Mouse (Mus musculus) 3T3-L1 (cell line): ENCODE results near the gene Gmeb1.

Experiments
- DNase-seq: peaks from one replicate; pipeline ENCODE4 v3.0.0-alpha.2; 2015; ENCODE audit warnings: low read depth, low spot score

The Gmeb1 gene

GRCm38 (mm10) chr4:132274156-132274862, 12.9 kb upstream of the Gmeb1 start, which contains the start of gene Taf12:
Gene Taf12, plus strand, starts transcription at chr4:132274375.
- DNase-seq: peak; percentile 89

DNA sequence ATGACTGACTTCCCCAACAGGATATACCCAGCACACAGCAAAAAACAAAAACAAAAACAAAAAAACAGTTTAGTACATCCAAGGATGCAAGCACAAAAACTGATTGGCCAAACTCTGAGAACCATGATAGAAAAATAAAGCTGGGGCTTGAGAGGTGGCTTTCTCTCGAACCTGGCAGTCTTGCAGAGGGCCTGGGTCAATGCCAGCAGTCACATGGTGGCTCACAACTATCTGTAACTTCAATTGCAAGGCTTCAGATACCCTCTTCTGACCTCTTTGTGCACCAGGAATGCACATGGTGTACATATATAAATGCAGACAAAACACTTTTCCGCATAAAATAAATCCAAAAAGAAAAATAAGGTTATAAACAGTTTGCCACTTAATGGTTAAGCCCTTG, 11.8 kb upstream of the Gmeb1 start:
- DNase-seq: peak; percentile 45

- DNase-seq: peak; percentile 97
Observed at GRCm38 (mm10) chr4:132269740-132270560, 8.5 kb upstream of the Gmeb1 start.

DNA sequence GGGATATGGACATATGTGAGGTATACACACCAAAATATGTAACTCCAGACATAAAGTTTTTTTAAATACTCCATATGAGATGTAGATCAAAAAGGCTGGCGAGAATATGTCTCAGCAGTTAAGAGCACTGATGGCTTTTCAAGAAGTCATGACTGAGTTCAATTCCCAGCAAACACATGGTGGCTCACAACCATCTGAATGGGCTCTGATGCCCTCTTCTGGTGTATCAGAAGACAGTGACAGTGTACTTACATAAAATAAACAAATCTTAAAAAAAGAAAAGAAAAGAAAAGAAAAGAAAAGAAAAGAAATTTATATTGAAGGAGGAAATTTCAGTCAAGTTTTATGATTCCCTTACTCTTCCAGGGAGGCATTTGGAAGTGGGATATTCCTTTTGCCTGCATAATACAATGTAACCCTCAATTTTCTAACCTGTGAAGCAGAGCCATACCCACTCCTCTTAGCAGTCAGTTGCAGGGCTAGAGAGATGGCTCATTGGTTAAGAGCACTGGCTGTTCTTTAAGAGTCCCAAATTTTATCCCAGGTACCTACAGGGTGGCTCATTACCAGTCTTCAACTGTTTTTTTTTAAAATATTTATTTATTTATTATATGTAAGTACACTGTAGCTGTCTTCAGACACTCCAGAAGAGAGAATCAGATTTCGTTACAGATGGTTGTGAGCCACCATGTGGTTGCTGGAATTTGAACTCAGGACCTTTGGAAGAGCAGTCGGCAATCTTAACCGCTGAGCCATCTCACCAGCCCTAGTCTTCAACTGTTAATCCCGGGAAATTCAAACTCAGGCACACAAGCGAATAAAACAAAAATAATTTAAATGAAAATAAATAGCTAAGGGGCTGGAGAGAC, 7.7 kb upstream of the Gmeb1 start:
- DNase-seq: peak; percentile 74

DNA sequence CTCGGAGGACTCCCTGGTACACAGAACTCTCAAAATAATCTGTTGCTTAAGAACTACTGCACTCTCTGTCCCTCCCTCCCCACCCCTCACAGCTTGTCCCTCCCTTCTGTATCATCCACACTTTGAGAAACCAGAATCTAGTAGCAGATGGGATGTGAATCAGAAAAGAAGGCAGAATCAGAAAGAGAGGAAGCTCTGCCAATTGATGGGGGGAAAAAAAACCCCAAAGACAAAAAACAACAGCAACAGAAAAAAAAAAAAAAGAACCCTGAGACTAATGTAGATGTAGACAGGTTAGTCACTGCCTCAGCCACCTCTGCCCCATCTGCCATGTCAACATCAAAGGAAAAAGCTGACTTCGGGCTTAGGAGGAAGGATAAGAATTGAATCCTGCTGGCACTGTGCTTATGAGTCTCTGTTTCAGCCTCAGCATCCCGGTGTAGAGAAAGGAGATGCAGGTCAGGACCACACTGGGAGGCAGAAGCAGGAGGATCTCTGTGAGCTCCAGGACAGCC, 5.5 kb upstream of the Gmeb1 start:
- DNase-seq: no peak

GRCm38 (mm10) chr4:132263313-132263712, 1.9 kb upstream of the Gmeb1 start:
- peak; percentile 18 for DNase-seq

DNA sequence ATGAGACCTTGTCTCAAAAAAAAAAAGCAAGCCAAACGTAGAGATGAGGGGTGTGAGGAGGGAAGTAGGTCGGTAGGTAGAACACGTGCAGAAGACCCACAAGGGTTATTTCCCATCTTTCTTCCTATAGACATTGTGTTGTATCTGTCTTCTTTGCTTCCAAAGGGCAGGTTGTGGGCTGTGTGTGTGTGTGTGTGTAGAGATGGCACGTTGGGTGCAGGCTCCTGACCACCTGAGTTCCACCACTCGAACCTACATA, 885 bp upstream of the Gmeb1 start:
- DNase-seq: no peak

- peak; percentile 55 for DNase-seq
Observed at GRCm38 (mm10) chr4:132260404-132261379, 710 bp downstream of the Gmeb1 start.

DNA sequence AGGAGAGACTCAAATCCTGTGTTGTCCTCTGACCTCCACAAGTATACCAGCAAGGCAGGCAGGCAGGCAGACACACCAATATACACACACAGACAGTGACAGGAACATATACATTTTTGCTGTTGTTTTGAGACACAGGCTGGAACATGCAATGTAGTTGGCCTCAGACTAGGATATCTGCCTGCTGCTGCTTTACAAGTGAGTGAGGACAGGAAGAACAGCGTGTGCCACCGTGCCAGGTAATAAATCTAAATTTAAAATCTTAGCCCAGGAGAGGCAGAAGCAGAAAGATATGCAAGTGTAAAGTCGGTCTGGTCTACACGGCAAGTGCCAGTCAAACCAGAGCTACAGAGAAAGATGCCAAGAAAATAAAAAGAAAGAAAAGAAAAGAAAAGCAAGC, 2.2 kb downstream of the Gmeb1 start:
- no peak for DNase-seq

GRCm38 (mm10) chr4:132256384-132256783, 5.0 kb downstream of the Gmeb1 start:
- no peak for DNase-seq

DNA sequence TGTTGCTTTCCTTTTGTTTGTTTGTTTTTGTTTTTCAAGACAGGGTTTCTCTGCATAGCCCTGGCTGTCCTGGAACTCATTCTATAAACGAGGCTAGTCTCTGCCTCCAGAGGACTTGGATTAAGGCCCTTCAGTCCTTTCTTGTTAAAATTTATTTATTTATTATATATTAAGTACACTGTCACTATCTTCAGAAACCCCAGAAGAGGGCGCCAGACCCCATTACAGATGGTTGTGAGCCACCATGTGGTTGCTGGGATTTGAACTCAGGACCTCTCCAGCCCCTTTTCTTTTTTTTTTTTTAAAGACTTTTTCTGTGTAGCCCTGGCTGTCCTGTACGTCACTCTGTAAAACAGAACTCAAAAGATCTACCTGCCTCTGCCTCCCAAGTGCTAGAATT, 6.4 kb downstream of the Gmeb1 start:
- DNase-seq: peak; percentile 32

DNA sequence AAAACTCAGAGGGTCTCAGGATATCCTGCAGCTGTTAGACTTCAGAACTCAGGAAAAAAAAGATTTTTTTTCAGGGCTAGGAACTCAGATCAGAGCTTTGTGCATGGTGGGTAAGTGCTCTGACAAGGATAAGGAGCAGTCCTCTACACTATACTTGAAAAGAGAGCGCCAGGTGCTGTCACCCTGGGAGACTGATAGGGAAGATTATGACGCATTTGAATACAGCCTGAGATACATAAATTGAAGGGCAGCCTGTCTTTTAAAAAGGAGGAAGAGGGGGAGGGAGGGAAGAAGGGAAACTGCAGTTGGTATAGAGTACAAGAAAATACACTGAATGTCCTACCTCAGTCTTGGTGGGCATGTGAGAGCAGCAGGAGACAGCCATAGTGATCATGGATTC, 7.8 kb downstream of the Gmeb1 start:
- DNase-seq: no peak

GRCm38 (mm10) chr4:132253128-132253527, 8.3 kb downstream of the Gmeb1 start:
- no peak for DNase-seq

GRCm38 (mm10) chr4:132251596-132251995, 9.8 kb downstream of the Gmeb1 start:
- DNase-seq: no peak

DNA sequence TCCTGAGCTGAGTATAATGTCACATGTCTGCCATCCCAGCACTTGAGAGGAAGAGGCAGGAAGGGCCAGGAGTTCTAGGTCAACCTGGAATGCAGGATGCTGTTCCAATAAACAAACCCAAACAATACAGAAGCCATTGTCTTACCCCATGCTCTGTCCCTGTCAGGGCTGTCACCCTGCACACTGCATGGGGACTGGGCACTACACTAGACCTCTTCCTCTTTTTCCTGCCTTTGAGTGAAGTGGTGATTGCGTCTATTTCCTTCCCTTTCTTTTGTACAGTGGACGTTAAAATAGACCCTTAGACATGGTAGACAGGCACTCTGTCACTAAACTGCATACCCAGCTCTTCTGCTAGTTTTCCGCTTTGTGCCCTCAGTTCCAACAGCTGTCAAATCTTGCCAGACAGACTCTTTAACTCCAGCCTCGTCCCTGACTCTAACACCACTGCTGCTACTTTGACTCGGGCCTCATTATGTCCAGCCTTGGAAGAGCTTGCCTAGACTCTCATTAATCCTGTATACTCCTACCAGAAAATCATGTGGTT, 13.9 kb downstream of the Gmeb1 start:
- no peak for DNase-seq

- DNase-seq: no peak
Observed at GRCm38 (mm10) chr4:132245643-132246042, 15.8 kb downstream of the Gmeb1 start.

GRCm38 (mm10) chr4:132241208-132241607, 20.2 kb downstream of the Gmeb1 start:
- DNase-seq: no peak

GRCm38 (mm10) chr4:132240367-132240766, 21.0 kb downstream of the Gmeb1 start:
- DNase-seq: no peak

DNA sequence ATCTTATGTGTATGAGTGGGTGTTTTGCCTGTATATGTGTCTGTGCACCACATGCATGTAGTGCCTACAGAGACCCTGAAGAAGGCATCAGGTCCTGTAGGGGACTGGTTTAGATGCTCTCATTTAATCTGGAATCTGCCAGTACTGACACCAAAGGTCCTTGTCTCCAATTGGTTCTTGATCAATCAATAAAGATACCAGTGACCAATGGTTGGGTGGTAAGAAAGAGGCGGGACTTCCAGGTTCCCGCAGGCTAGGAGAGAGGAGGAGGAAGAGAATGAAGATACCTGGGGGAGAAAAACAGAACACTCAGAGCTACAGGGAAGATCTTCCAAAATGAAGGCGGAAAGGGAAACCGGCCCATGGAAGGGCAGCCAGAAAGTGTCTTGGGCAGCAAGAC, 23.0 kb downstream of the Gmeb1 start:
- DNase-seq: no peak

DNA sequence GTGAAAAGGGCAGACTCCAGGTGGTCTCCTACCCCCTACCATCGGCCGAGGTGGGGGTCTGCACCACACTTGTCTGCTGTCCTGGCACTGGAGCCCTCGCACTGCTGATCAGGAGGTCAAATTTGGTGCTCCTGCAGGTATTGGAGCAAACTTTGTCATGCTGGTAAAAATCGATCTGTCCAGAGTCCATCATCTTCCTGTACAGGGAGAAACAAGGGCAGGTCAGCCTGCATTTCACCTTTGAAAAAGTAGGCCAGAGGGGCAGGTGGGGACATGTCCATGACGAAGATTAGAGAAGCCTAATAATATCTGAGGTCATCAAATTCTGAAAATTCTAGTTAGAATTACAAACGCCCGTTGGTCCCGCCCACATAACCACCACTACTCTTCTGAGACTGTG, 26.7 kb downstream of the Gmeb1 start:
- DNase-seq: no peak

- no peak for DNase-seq
Observed at GRCm38 (mm10) chr4:132230422-132230821, 31.0 kb downstream of the Gmeb1 start.
